Mouse (Mus musculus) lung, postnatal 10 days (tissue): ENCODE results near the gene Sh2d2a.
"Not testable (repeated sequence)": the region's sequence is repeated elsewhere in the genome, so short reads cannot be mapped to it uniquely, and the experiment has no call there.

Source experiments
- DNase-seq: peaks from one replicate; pipeline ENCODE4 v3.0.0; 2021

The Sh2d2a gene

GRCm38 (mm10) chr3:87846650-87847110 is at the start of gene Sh2d2a:
Gene Sh2d2a, plus strand, starts transcription at chr3:87846755.
- DNase-seq: no peak

GRCm38 (mm10) chr3:87801681-87802080 is 44.9 kb upstream of the Sh2d2a start:
- DNase-seq: no peak

- DNase-seq: no peak
Measured at GRCm38 (mm10) chr3:87804038-87804677, 42.4 kb upstream of the Sh2d2a start.

GRCm38 (mm10) chr3:87809322-87809962 is 37.1 kb upstream of the Sh2d2a start:
- peak; percentile 35 for DNase-seq

- DNase-seq: no peak
Measured at GRCm38 (mm10) chr3:87811297-87811696, 35.3 kb upstream of the Sh2d2a start.

- DNase-seq: no peak
Measured at GRCm38 (mm10) chr3:87812413-87812812, 34.1 kb upstream of the Sh2d2a start.

- no peak for DNase-seq
Measured at GRCm38 (mm10) chr3:87812873-87813272, 33.7 kb upstream of the Sh2d2a start.

- DNase-seq: peak; percentile 15
Measured at GRCm38 (mm10) chr3:87816166-87816565, 30.4 kb upstream of the Sh2d2a start.

GRCm38 (mm10) chr3:87816646-87817093 is 29.9 kb upstream of the Sh2d2a start:
- peak; percentile 84 for DNase-seq

- DNase-seq: no peak
Measured at GRCm38 (mm10) chr3:87818226-87818625, 28.3 kb upstream of the Sh2d2a start.

GRCm38 (mm10) chr3:87824206-87824605 is 22.3 kb upstream of the Sh2d2a start, which contains the start of gene Pear1:
Gene Pear1, minus strand, starts transcription at chr3:87824306.
- not testable (repeated sequence) for DNase-seq

GRCm38 (mm10) chr3:87828435-87828834 is 18.1 kb upstream of the Sh2d2a start:
- no peak for DNase-seq

GRCm38 (mm10) chr3:87829025-87829424 is 17.5 kb upstream of the Sh2d2a start:
- DNase-seq: no peak

GRCm38 (mm10) chr3:87832109-87832859 is 14.3 kb upstream of the Sh2d2a start:
- DNase-seq: no peak

GRCm38 (mm10) chr3:87833482-87833881 is 13.1 kb upstream of the Sh2d2a start:
- DNase-seq: no peak

- DNase-seq: peak; percentile 84
Measured at GRCm38 (mm10) chr3:87838622-87839021, 7.9 kb upstream of the Sh2d2a start.

- no peak for DNase-seq
Measured at GRCm38 (mm10) chr3:87840858-87841257, 5.7 kb upstream of the Sh2d2a start.

- DNase-seq: no peak
Measured at GRCm38 (mm10) chr3:87844981-87845380, 1.6 kb upstream of the Sh2d2a start.

GRCm38 (mm10) chr3:87846186-87846585 is 369 bp upstream of the Sh2d2a start:
- DNase-seq: no peak

GRCm38 (mm10) chr3:87847680-87848079 is 1.1 kb downstream of the Sh2d2a start:
- no peak for DNase-seq

GRCm38 (mm10) chr3:87849117-87849516 is 2.6 kb downstream of the Sh2d2a start:
- DNase-seq: no peak

- peak; percentile 77 for DNase-seq
Measured at GRCm38 (mm10) chr3:87854795-87855568, 8.4 kb downstream of the Sh2d2a start.

GRCm38 (mm10) chr3:87855936-87856335 is 9.4 kb downstream of the Sh2d2a start:
- peak; percentile 26 for DNase-seq
